Mouse (Mus musculus): ENCODE data around the gene Oxt.

- TF ChIP-seq GATA1 (IDR thresholded peaks at IDR 0.05; ENCODE audit: borderline replicate concordance, low read length) (no peak), FLI1 (IDR thresholded peaks at IDR 0.05; ENCODE audit: low read length) (no peak)
Measured at GRCm38 (mm10) chr2:130546957-130547356, 29.0 kb upstream of the Oxt start.
